ENCODE assay signal across 12 mouse cellular contexts in genomic region chr1:99772614-99773013, GRCm38 (mm10). TPM values are rescaled to one million over a fixed set of nuclear protein-coding genes. Genes with fewer than 3 reads are reported as not detected.
DNase-seq lines count a peak whose midpoint lies in the region; ATAC-seq and TF ChIP-seq lines count a peak whose summit lies in the region.
"Had no signal": no experiment of that assay in that cellular context is flagged by ENCODE, and none has a peak within 500 bp of the region (broad histone marks: within the 10 kb centered on the region; RNA-seq: fewer than 3 reads in every experiment).

TSS of gene Cntnap5b (plus strand) at chr1:99772765.

- no peaks in the 10 kb centered on the region for H3K27me3 ChIP-seq in forebrain, embryonic 13.5 days
- no peaks in the 10 kb centered on the region for H3K27me3 ChIP-seq in intestine, postnatal 0 days (replicated peaks; ENCODE audit: control insufficient read depth, insufficient read depth, low read length)
- no peaks in the 10 kb centered on the region for H3K27me3 ChIP-seq in midbrain, embryonic 16.5 days (ENCODE audit: control insufficient read depth, insufficient read depth, low read depth, low read length)
- H3K27me3 ChIP-seq: liver, embryonic 13.5 days had no signal

- peak within 1 kb of the TSS; percentile 37 for H3K4me3 ChIP-seq in forebrain, embryonic 13.5 days
- H3K4me3 ChIP-seq in intestine, postnatal 0 days (ENCODE audit: low read depth, low read length): no peak within 1 kb of the TSS
- H3K4me3 ChIP-seq in midbrain, embryonic 16.5 days (ENCODE audit: low read depth, low read length): peak within 1 kb of the TSS; percentile 48
- H3K4me3 ChIP-seq: heart, adult 2 months; liver, embryonic 13.5 days had no signal

- no peaks in the 10 kb centered on the region for H3K9me3 ChIP-seq in forebrain, embryonic 13.5 days (replicated peaks)
- no peaks in the 10 kb centered on the region for H3K9me3 ChIP-seq in intestine, postnatal 0 days (ENCODE audit: control insufficient read depth)
- H3K9me3 ChIP-seq in midbrain, embryonic 16.5 days (replicated peaks; ENCODE audit: control insufficient read depth, low read length, poor library complexity, severe bottlenecking): no peaks in the 10 kb centered on the region
- H3K9me3 ChIP-seq: liver, embryonic 13.5 days had no signal

- H3K9ac ChIP-seq in forebrain, embryonic 13.5 days: peak within 1 kb of the TSS; percentile 30; the same call in 1 of the 2 replicates
- no peak within 1 kb of the TSS for H3K9ac ChIP-seq in intestine, postnatal 0 days (ENCODE audit: low read depth, low read length)
- peak within 1 kb of the TSS; percentile 42 for H3K9ac ChIP-seq in midbrain, embryonic 16.5 days (ENCODE audit: low read depth, low read length)
- H3K9ac ChIP-seq: liver, embryonic 13.5 days had no signal

- no peaks in the 10 kb centered on the region for H3K36me3 ChIP-seq in forebrain, embryonic 13.5 days (ENCODE audit: poor library complexity, severe bottlenecking)
- no peaks in the 10 kb centered on the region for H3K36me3 ChIP-seq in intestine, postnatal 0 days (ENCODE audit: control insufficient read depth, insufficient read depth)
- H3K36me3 ChIP-seq in midbrain, embryonic 16.5 days (ENCODE audit: control insufficient read depth, insufficient read depth, low read length): no peaks in the 10 kb centered on the region
- H3K36me3 ChIP-seq: liver, embryonic 13.5 days had no signal

- peak; percentile 36 for ATAC-seq in forebrain, embryonic 13.5 days
- ATAC-seq in intestine, postnatal 0 days: no peak
- peak; percentile 46; the same call in 1 of the 2 replicates for ATAC-seq in midbrain, embryonic 16.5 days

- WGBS in forebrain, embryonic 13.5 days: 29% methylated on average over 7 of the region's 7 CpGs
- WGBS in intestine, postnatal 0 days: 29% methylated on average over 7 of the region's 7 CpGs
- WGBS in midbrain, embryonic 16.5 days: 20% methylated on average over 7 of the region's 7 CpGs

- peak within 1 kb of the TSS; percentile 58 for H3K4me2 ChIP-seq in forebrain, embryonic 13.5 days
- H3K4me2 ChIP-seq in intestine, postnatal 0 days (replicated peaks; ENCODE audit: low read depth): 0 out of 2 replicates have a peak within 1 kb of the TSS, but pooled peaks have one; percentile 9
- peak within 1 kb of the TSS; percentile 53 for H3K4me2 ChIP-seq in midbrain, embryonic 16.5 days (ENCODE audit: low read length)
- H3K4me2 ChIP-seq: liver, embryonic 13.5 days had no signal

- TF ChIP-seq CTCF in intestine, postnatal 0 days (IDR thresholded peaks at IDR 0.05; ENCODE audit: low read depth): no peak

- H3K27ac ChIP-seq in forebrain, embryonic 13.5 days: no peak within 1 kb of the TSS
- no peak within 1 kb of the TSS for H3K27ac ChIP-seq in intestine, postnatal 0 days (ENCODE audit: low read depth, low read length)
- peak within 1 kb of the TSS; percentile 24; the same call in 1 of the 2 replicates for H3K27ac ChIP-seq in midbrain, embryonic 16.5 days (ENCODE audit: low read length)
- H3K27ac ChIP-seq: heart, adult 2 months; liver, embryonic 13.5 days had no signal

- H3K4me1 ChIP-seq in forebrain, embryonic 13.5 days: no peaks in the 10 kb centered on the region
- H3K4me1 ChIP-seq in intestine, postnatal 0 days (replicated peaks; ENCODE audit: control insufficient read depth, insufficient read depth, low read length): no peaks in the 10 kb centered on the region
- H3K4me1 ChIP-seq in midbrain, embryonic 16.5 days (ENCODE audit: control insufficient read depth, insufficient read depth, low read length): no peaks in the 10 kb centered on the region; the same call in 1 of the 2 replicates
- H3K4me1 ChIP-seq: liver, embryonic 13.5 days had no signal

- no peak for DNase-seq in layer of hippocampus, adult 8-10 months (ENCODE audit: low spot score in 2 of 2)
- no peak for DNase-seq in layer of hippocampus, adult 9-10 months (ENCODE audit: low spot score)
- no peak for DNase-seq in adrenal gland, postnatal 36 days
- DNase-seq in right cerebral cortex, adult 18-20 months: no peak
- no peak for DNase-seq in ovary, postnatal 36 days (ENCODE audit: low spot score)

RNA-seq across cellular contexts. Expression of gene Cntnap5b, which starts in this region (rescaled TPM):
- total RNA-seq in layer of hippocampus, adult 8-10 months (2022): 10 to 100 TPM; 18.2 to 22.3 (median 20.1) TPM
- polyA plus RNA-seq in forebrain, embryonic 13.5 days (2015; fragmentation: Nextera tagmentation; extraction: Ambion mirVana): 0.37 and 0.77 TPM in 2 replicates
- polyA plus RNA-seq in intestine, postnatal 0 days (2015; fragmentation: Nextera tagmentation; extraction: Ambion mirVana): not detected in 2 replicates
- 3.5 and 5.2 TPM in 2 replicates for polyA plus RNA-seq in midbrain, embryonic 16.5 days (2015; fragmentation: Nextera tagmentation; extraction: Ambion mirVana)
- 1 to 10 TPM in 1 of 2 experiments, under 1 TPM in 1; 0.10 to 1.2 TPM for total RNA-seq in adrenal gland, postnatal 36 days (2021)
- total RNA-seq: ES-E14 had no signal
- polyA plus RNA-seq: heart, adult 2 months; liver, embryonic 13.5 days; stomach, embryonic 16.5 days had no signal

Comparison
In these comparisons a context has a peak if more than half of its experiments do, and no peak if none do; other contexts are left out.
1. RNA of gene Cntnap5b (total RNA-seq): 18.2 to 22.3 TPM in layer of hippocampus, adult 8-10 months; 0.10 to 1.2 TPM in adrenal gland, postnatal 36 days; every median in the first group is over 4 times any median in the second.
2. Peak in ATAC-seq, H3K4me3 ChIP-seq, H3K9ac ChIP-seq and H3K4me2 ChIP-seq in forebrain, embryonic 13.5 days; RNA of the gene not detected or under 1 TPM.
3. Peak in every context shown above with its lines, with median percentiles within 50 percentile points of each other: H3K4me2 ChIP-seq.